Mouse (Mus musculus) limb, embryonic 12.5 days (tissue): ENCODE measurements at regions not wholly inside any gene's neighbourhood (a gene's known extent, or its start where the extent isn't known, plus 50 kb on each side); places are given as distances from the start of the nearest gene placed in this dataset.

Experiments
- ATAC-seq: fragments of 200-750 bp; cut with Nextera tagmentation; 2 replicates; pipeline ENCODE4 v1.8.0; 2017; ENCODE audit warnings: low read depth, moderate TSS enrichment; ENCODE audit not compliant: insufficient number of reproducible peaks, insufficient read depth, low FRiP score, low TSS enrichment
- H3K27ac ChIP-seq: fragments of 300-500 bp; sonication (generic); 2 replicates; pipeline ENCODE4 v1.5.1; 2016; ENCODE audit warnings: mild to moderate bottlenecking, moderate library complexity
- H3K27me3 ChIP-seq: fragments of 300-500 bp; sonication (generic); 2 replicates; pipeline ENCODE4 v1.6.1; 2016; ENCODE audit warnings: mild to moderate bottlenecking, moderate library complexity
- H3K36me3 ChIP-seq: fragments of 300-500 bp; sonication (generic); 2 replicates; pipeline ENCODE4 v1.6.1; 2016; ENCODE audit warnings: mild to moderate bottlenecking, moderate library complexity
- H3K4me1 ChIP-seq: fragments of 300-500 bp; sonication (generic); replicated peaks from 2 replicates; pipeline ENCODE4 v1.6.1; 2016
- H3K4me2 ChIP-seq: fragments of 300-500 bp; sonication (generic); 2 replicates; pipeline ENCODE4 v1.6.1; 2016; ENCODE audit warnings: mild to moderate bottlenecking, moderate library complexity
- H3K4me3 ChIP-seq: fragments of 300-500 bp; sonication (generic); replicated peaks from 2 replicates; pipeline ENCODE4 v1.5.1; 2016; ENCODE audit warnings: mild to moderate bottlenecking
- H3K9ac ChIP-seq: fragments of 300-500 bp; sonication (generic); replicated peaks from 2 replicates; pipeline ENCODE4 v1.6.1; 2016; ENCODE audit warnings: mild to moderate bottlenecking, moderate library complexity
- H3K9me3 ChIP-seq: fragments of 300-500 bp; sonication (generic); 2 replicates; pipeline ENCODE4 v1.6.1; 2016; ENCODE audit warnings: mild to moderate bottlenecking, moderate library complexity
- WGBS: fragments of 180-500 bp; shearing (Covaris S2); methylation state at CpG from one replicate; pipeline ENCODE4 v1.1.7; 2016; 5-methylcytosine and 5-hydroxymethylcytosine counted together

DNA sequence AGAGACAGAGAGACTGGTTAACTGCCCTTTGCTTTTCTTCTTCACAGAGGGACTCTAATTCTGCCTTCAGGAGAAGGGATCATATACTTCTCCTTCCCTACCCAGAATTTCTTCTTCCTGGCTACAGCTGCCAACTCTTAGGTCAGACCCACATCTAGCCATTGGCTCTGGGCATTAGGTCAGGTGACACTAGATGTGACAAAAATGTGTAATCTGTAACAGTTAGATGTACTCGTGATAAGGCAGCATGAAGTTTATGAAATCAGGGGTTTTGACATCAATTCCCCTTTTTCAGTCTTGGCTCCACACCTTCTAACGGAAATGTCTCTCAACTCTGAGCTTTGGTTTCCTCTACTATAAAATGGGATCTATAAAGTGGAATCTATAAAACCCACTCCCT, 428.4 kb downstream of the Bmper start:
- H3K27ac ChIP-seq = no peak overlapping the region
- WGBS = 67% methylated on average over 2 of the region's 2 CpGs
- no peak for ATAC-seq

DNA sequence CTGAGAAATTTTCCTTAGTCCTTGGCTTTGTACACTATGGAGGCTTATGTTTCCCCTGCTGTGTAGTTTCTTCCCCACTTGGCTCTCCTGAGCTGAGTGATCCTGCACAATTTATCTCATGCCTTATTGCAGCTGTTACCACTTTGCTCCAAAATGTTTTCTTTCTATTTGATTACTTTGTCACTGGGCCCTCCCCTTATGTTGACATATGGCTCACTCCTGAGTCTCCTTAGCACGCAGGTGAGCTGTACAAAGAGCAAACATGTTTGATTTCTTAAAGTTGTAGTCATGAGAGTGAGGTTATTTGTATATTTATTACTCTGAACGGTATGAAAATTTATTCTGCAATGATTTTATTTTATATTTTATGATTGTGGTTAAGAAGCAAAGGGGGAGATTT, 430.2 kb downstream of the Bmper start:
- H3K27me3 ChIP-seq = no peaks in the 10 kb centered on the region
- H3K36me3 ChIP-seq = no peaks in the 10 kb centered on the region
- no peak overlapping the region for H3K4me2 ChIP-seq
- H3K27ac ChIP-seq = no peak overlapping the region
- H3K9me3 ChIP-seq = no peaks in the 10 kb centered on the region
- 58% methylated on average over 2 of the region's 2 CpGs for WGBS
- ATAC-seq = no peak
- H3K9ac ChIP-seq = no peak overlapping the region
- no peaks in the 10 kb centered on the region for H3K4me1 ChIP-seq
- no peak overlapping the region for H3K4me3 ChIP-seq

More for the DNA sequence above, 428.4 kb downstream of the Bmper start:
- Histone ChIP-seq H3K27me3 (no peaks in the 10 kb centered on the region), H3K4me3 (no peak overlapping the region), H3K36me3 (no peaks in the 10 kb centered on the region), H3K9me3 (no peaks in the 10 kb centered on the region), H3K9ac (no peak overlapping the region), H3K4me2 (no peak overlapping the region), H3K4me1 (no peaks in the 10 kb centered on the region)

- Histone ChIP-seq H3K27ac (no peak overlapping the region), H3K9ac (no peak overlapping the region), H3K4me2 (no peak overlapping the region), H3K27me3 (no peaks in the 10 kb centered on the region), H3K9me3 (no peaks in the 10 kb centered on the region), H3K4me1 (no peaks in the 10 kb centered on the region), H3K36me3 (no peaks in the 10 kb centered on the region), H3K4me3 (no peak overlapping the region)
- no peak for ATAC-seq
- WGBS = 83% methylated on average over 1 of the region's 1 CpGs
These were observed 431.9 kb downstream of the Bmper start for GRCm38 (mm10) chr9:23654777-23655176.

- no peak for ATAC-seq
- Histone ChIP-seq H3K4me1 (0 out of 2 replicates have a peak, but pooled peaks cover 3% of the 10 kb centered on the region), H3K9me3 (no peaks in the 10 kb centered on the region), H3K27ac (no peak overlapping the region), H3K36me3 (no peaks in the 10 kb centered on the region), H3K27me3 (no peaks in the 10 kb centered on the region), H3K4me3 (no peak overlapping the region), H3K9ac (no peak overlapping the region), H3K4me2 (no peak overlapping the region)
These were observed 431.8 kb upstream of the Npsr1 start for GRCm38 (mm10) chr9:23665960-23666359.

DNA sequence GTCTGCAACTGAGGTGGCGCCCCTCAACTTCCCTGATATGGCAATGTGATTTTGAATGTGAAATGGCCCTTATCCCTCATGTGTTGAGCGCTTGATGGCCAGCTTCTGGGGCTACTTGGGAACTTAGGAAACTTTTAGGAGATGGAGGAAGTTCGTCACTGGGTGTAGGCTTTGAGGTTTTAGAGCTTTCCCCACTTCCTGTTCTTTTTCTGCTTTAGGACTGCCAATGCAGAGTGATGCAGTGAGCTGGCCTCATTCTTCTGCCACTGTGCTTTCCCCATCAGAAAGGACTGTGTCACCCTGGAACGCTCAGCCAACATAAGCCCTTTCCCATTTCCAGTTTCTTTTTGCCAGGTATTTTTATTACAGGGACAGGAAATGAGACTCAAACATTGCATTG, 428.6 kb upstream of the Npsr1 start:
- no peaks in the 10 kb centered on the region for H3K9me3 ChIP-seq
- H3K4me2 ChIP-seq = no peak overlapping the region
- 0 out of 2 replicates have a peak, but pooled peaks cover 3% of the 10 kb centered on the region for H3K4me1 ChIP-seq
- no peaks in the 10 kb centered on the region for H3K27me3 ChIP-seq
- ATAC-seq = no peak
- H3K4me3 ChIP-seq = no peak overlapping the region
- WGBS = 77% methylated on average over 4 of the region's 4 CpGs
- H3K36me3 ChIP-seq = no peaks in the 10 kb centered on the region
- no peak overlapping the region for H3K27ac ChIP-seq
- no peak overlapping the region for H3K9ac ChIP-seq

GRCm38 (mm10) chr9:23670642-23671041, 427.2 kb upstream of the Npsr1 start:
- 19% methylated on average over 5 of the region's 5 CpGs for WGBS
- no peaks in the 10 kb centered on the region for H3K9me3 ChIP-seq
- no peak for ATAC-seq
- H3K27ac ChIP-seq = no peak overlapping the region
- no peaks in the 10 kb centered on the region for H3K36me3 ChIP-seq
- 0 out of 2 replicates have a peak, but pooled peaks cover 3% of the 10 kb centered on the region for H3K4me1 ChIP-seq
- H3K4me3 ChIP-seq = no peak overlapping the region
- no peaks in the 10 kb centered on the region for H3K27me3 ChIP-seq
- no peak overlapping the region for H3K4me2 ChIP-seq
- H3K9ac ChIP-seq = no peak overlapping the region

GRCm38 (mm10) chr9:23673347-23673860, 424.4 kb upstream of the Npsr1 start:
- WGBS = 93% methylated on average over 4 of the region's 4 CpGs
- no peak overlapping the region for H3K4me2 ChIP-seq
- peak; percentile 59; the same call in 1 of the 2 replicates for ATAC-seq

GRCm38 (mm10) chr9:23674833-23675232, 423.0 kb upstream of the Npsr1 start:
- WGBS = 44% methylated on average over 8 of the region's 8 CpGs

More at GRCm38 (mm10) chr9:23673347-23673860, 424.4 kb upstream of the Npsr1 start:
- Histone ChIP-seq H3K27me3 (no peaks in the 10 kb centered on the region), H3K4me1 (0 out of 2 replicates have a peak, but pooled peaks cover 3% of the 10 kb centered on the region), H3K9ac (no peak overlapping the region), H3K9me3 (no peaks in the 10 kb centered on the region), H3K4me3 (no peak overlapping the region), H3K36me3 (no peaks in the 10 kb centered on the region), H3K27ac (no peak overlapping the region)

GRCm38 (mm10) chr9:23689456-23689855, 408.3 kb upstream of the Npsr1 start:
- H3K4me2 ChIP-seq = no peak overlapping the region
- no peak overlapping the region for H3K4me3 ChIP-seq
- H3K9ac ChIP-seq = no peak overlapping the region
- no peak for ATAC-seq
- H3K27ac ChIP-seq = no peak overlapping the region
- H3K9me3 ChIP-seq = no peaks in the 10 kb centered on the region
- no peaks in the 10 kb centered on the region for H3K36me3 ChIP-seq
- no peaks in the 10 kb centered on the region for H3K27me3 ChIP-seq
- H3K4me1 ChIP-seq = no peaks in the 10 kb centered on the region

More at GRCm38 (mm10) chr9:23674833-23675232, 423.0 kb upstream of the Npsr1 start:
- Histone ChIP-seq H3K4me1 (0 out of 2 replicates have a peak, but pooled peaks cover 3% of the 10 kb centered on the region), H3K36me3 (no peaks in the 10 kb centered on the region), H3K4me3 (no peak overlapping the region), H3K27me3 (no peaks in the 10 kb centered on the region), H3K4me2 (no peak overlapping the region), H3K27ac (no peak overlapping the region), H3K9me3 (no peaks in the 10 kb centered on the region), H3K9ac (no peak overlapping the region)
- ATAC-seq = no peak

- H3K4me2 ChIP-seq = no peak overlapping the region
- H3K36me3 ChIP-seq = no peaks in the 10 kb centered on the region
- no peak overlapping the region for H3K4me3 ChIP-seq
- H3K9ac ChIP-seq = no peak overlapping the region
- no peak overlapping the region for H3K27ac ChIP-seq
- WGBS = 70% methylated on average over 8 of the region's 8 CpGs
- H3K27me3 ChIP-seq = no peaks in the 10 kb centered on the region
- no peaks in the 10 kb centered on the region for H3K9me3 ChIP-seq
- ATAC-seq = no peak
- no peaks in the 10 kb centered on the region for H3K4me1 ChIP-seq
These were observed 404.9 kb upstream of the Npsr1 start for GRCm38 (mm10) chr9:23692768-23693441.

DNA sequence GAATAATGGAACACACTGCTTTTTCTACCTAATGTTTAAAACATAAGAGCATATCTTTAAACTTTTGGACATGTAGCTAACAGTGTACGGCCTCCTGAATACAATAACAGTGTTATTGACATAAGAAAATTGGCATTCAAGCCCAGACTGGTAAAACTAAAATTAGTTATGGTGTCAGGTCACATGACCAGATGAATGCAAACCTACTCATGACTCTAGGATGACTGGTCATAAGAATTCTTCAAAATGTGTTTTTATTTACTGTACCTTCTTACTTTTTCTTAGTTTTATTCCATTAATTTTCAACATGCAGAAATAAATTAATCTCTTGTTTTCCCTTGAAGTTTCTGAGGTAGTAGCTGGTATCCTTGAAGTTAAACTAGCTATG, 404.4 kb upstream of the Npsr1 start:
- Histone ChIP-seq H3K36me3 (no peaks in the 10 kb centered on the region), H3K27me3 (no peaks in the 10 kb centered on the region), H3K9ac (no peak overlapping the region), H3K4me2 (no peak overlapping the region), H3K27ac (no peak overlapping the region), H3K4me1 (no peaks in the 10 kb centered on the region), H3K9me3 (no peaks in the 10 kb centered on the region), H3K4me3 (no peak overlapping the region)
- ATAC-seq = no peak
- 76% methylated on average over 1 of the region's 1 CpGs for WGBS

GRCm38 (mm10) chr9:23694481-23694880, 403.3 kb upstream of the Npsr1 start:
- no peaks in the 10 kb centered on the region for H3K36me3 ChIP-seq
- H3K4me3 ChIP-seq = no peak overlapping the region
- no peaks in the 10 kb centered on the region for H3K27me3 ChIP-seq
- H3K27ac ChIP-seq = no peak overlapping the region
- H3K4me2 ChIP-seq = no peak overlapping the region
- no peak overlapping the region for H3K9ac ChIP-seq
- H3K9me3 ChIP-seq = no peaks in the 10 kb centered on the region
- no peak for ATAC-seq
- 88% methylated on average over 2 of the region's 2 CpGs for WGBS
- H3K4me1 ChIP-seq = no peaks in the 10 kb centered on the region
